8 mouse cellular contexts compared by ENCODE assay signal in the genomic region with DNA sequence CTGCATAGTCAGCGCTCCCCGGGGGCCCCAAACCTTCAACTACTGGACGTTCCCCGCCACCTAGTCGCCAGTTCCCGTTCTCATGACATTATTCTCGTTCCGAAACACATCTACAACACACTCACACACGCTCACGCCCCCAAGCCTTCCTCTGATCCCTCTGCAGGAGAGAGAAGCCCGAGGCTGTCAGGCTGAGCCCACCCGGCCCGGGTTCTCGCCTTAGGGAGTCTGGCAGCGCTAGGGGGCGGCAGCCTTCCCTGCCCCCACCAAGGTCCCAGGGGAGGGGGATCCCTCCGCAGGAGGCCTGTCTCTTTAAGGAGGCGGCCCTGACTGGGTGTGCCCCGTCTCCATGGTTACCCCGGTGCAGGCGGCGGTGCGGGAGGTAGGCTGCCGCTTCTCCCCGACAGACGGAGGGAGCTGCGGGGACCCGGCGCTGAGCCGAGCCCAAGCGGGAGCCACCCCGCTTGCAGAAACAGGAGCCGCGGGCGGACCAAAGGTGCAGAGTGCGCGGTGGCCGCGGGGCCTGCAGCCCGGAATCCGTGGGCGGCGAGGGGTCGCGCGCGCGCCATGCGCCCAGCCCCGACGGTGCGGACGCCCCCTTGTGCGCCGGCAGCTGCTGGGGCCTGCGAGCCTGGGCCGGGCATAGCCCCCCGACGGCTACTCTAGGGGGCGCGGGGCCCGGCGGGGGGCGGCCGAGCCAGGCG. TPM values are rescaled to one million over a fixed set of nuclear protein-coding genes. Genes with fewer than 3 reads are reported as not detected.
A peak's percentile ranks its signal among the peaks of the same experiment; 100 is the strongest.
DNase-seq lines count a peak whose midpoint lies in the region; ATAC-seq and TF ChIP-seq lines count a peak whose summit lies in the region.

A gene (plus strand): TSS at position 654 of the 704 bp plus-strand sequence.

- peaks cover 52% of the 10 kb centered on the region for H3K4me1 ChIP-seq in embryonic facial prominence, embryonic 12.5 days

- WGBS in embryonic facial prominence, embryonic 12.5 days = under 1% methylated on average over 65 of the region's 66 CpGs

- intact Hi-C loops in heart, postnatal 36 days (cut with DNase I) = no loop called here

- H3K4me3 ChIP-seq in embryonic facial prominence, embryonic 12.5 days = peak within 1 kb of the TSS; percentile 44
- peak within 1 kb of the TSS; percentile 59 for H3K4me3 ChIP-seq in layer of hippocampus, adult 2 months

- DNase-seq in adrenal gland, adult 2 months = peak; percentile 73
- peak; percentile 43 to 44 for DNase-seq in heart, postnatal 36 days
- peak; percentile 81 to 85 for DNase-seq in layer of hippocampus, adult 2 months (ENCODE audit: low spot score in 2 of 2)
- DNase-seq in lung, adult 18-20 months = peak; percentile 58 to 68
- DNase-seq in ovary, postnatal 14 days (ENCODE audit: low spot score) = peak; percentile 47
- peak; percentile 77 to 88 for DNase-seq in thymus, postnatal 36 days

- H3K9me3 ChIP-seq in embryonic facial prominence, embryonic 12.5 days = no peaks in the 10 kb centered on the region

- no peaks in the 10 kb centered on the region for H3K36me3 ChIP-seq in embryonic facial prominence, embryonic 12.5 days

- peak; percentile 20 for TF ChIP-seq CTCF in layer of hippocampus, adult 2 months (conservative IDR thresholded peaks at IDR 0.05)

- peak within 1 kb of the TSS; percentile 31 for H3K9ac ChIP-seq in embryonic facial prominence, embryonic 12.5 days

- peak within 1 kb of the TSS; percentile 71 for H3K4me2 ChIP-seq in embryonic facial prominence, embryonic 12.5 days (replicated peaks)

- H3K27ac ChIP-seq in embryonic facial prominence, embryonic 12.5 days = no peak within 1 kb of the TSS
- peak within 1 kb of the TSS; percentile 88 for H3K27ac ChIP-seq in layer of hippocampus, adult 2 months

- H3K27me3 ChIP-seq in embryonic facial prominence, embryonic 12.5 days = peaks cover 93% of the 10 kb centered on the region

- ATAC-seq in CD4-positive, CD25-positive, alpha-beta regulatory T cell, adult 4 months = peak; percentile 73
- ATAC-seq in embryonic facial prominence, embryonic 12.5 days (ENCODE audit: insufficient number of reproducible peaks, insufficient read depth, low FRiP score, low TSS enrichment) = no peak

RNA-seq across cellular contexts. Expression of the gene that starts here (rescaled TPM):
- 1 to 10 TPM in 1 of 2 experiments, under 1 TPM in 1; 0.22 to 1.3 TPM for polyA plus RNA-seq in CD4-positive, CD25-positive, alpha-beta regulatory T cell, adult 4 months (2017; shearing (Covaris generic))
- under 1 TPM; 0.86 to 0.97 TPM for total RNA-seq in adrenal gland, adult 2 months (2021)
- 2.1 and 2.5 TPM in 2 replicates for polyA plus RNA-seq in adrenal gland, adult 2 months (2012; rRNA removed)
- 0.81 and 1.2 TPM in 2 replicates for polyA plus RNA-seq in embryonic facial prominence, embryonic 12.5 days (2016; fragmentation: Nextera tagmentation; extraction: Ambion mirVana)
- under 1 TPM; 0.08 to 0.19 TPM for total RNA-seq in heart, postnatal 36 days (2021)
- total RNA-seq in layer of hippocampus, adult 2 months (2021) = 10 to 100 TPM; 83.5 to 90.4 TPM

Comparison
In these comparisons a context has a peak if more than half of its experiments do, and no peak if none do; other contexts are left out.
1. RNA of the gene that starts here (total RNA-seq): 83.5 to 90.4 TPM in layer of hippocampus, adult 2 months; 0.86 to 0.97 TPM in adrenal gland, adult 2 months and 0.08 to 0.19 TPM in heart, postnatal 36 days; every median in the first group is over 10 times any median in the second.
2. Peak in DNase-seq in heart, postnatal 36 days; RNA of the gene not detected or under 1 TPM.
3. Peak in every context shown above with its lines, with median percentiles within 50 percentile points of each other: DNase-seq.